Mouse (Mus musculus) adrenal gland, postnatal 0 days (tissue): ENCODE results near the gene Jup. TPM values are rescaled to one million over a fixed set of nuclear protein-coding genes. Genes with fewer than 3 reads are reported as not detected.

ENCODE experiments used
- microRNA-seq: library from miRNA; unstranded; fragments of <30 nt; microRNA quantifications from one replicate; pipeline ENCODE4, GENCODE M21; 2016; ENCODE audit warnings: borderline replicate concordance; ENCODE audit not compliant: insufficient number of aligned reads
- polyA plus RNA-seq: library from polyadenylated mRNA; unstranded; fragments of >200 nt; fragmentation: Nextera tagmentation; extraction: Ambion mirVana; gene quantifications from 2 replicates; pipeline ENCODE4 v1.2.1, GENCODE M21; 2015

Gene Jup
- 48.8 and 57.2 TPM in 2 replicates for polyA plus RNA-seq

GRCm38 (mm10) chr11:100397600-100398389 is at the start of gene Jup:
Gene Jup (minus strand): TSS chr11:100397763.

GRCm38 (mm10) chr11:100441797-100442196 is 44.2 kb upstream of the Jup start, which contains the start of the genes Nt5c3b and Klhl10:
Gene Nt5c3b (minus strand): TSS chr11:100441808.
Gene Klhl10 (plus strand): TSS chr11:100441917.

GRCm38 (mm10) chr11:100414914-100415822 is 17.6 kb upstream of the Jup start, which contains the start of gene Fkbp10:
Gene Fkbp10 (plus strand): TSS chr11:100415697.

GRCm38 (mm10) chr11:100414021-100414913 is 16.7 kb upstream of the Jup start, which contains the start of gene P3h4:
Gene P3h4 (minus strand): TSS chr11:100414836.

GRCm38 (mm10) chr11:100355972-100356818 is 41.4 kb downstream of the Jup start, which contains the start of gene Hap1:
Gene Hap1 (minus strand): TSS chr11:100356128.

GRCm38 (mm10) chr11:100333944-100334457 is 63.6 kb downstream of the Jup start, which contains the start of gene Gast:
Gene Gast (plus strand): TSS chr11:100334407.

GRCm38 (mm10) chr11:100319492-100320171 is 77.9 kb downstream of the Jup start, which contains the start of gene Eif1:
Gene Eif1 (plus strand): TSS chr11:100319885.

Small RNAs within 50 kb of the gene (microRNA-seq; reads per million reads assigned to microRNA genes)
- gene Gm27374 = not detected

Other genes starting within 250 kb of the Jup start
- 37.9 and 40.8 TPM in 2 replicates for gene Krt19, start 249.1 kb downstream of the Jup start, polyA plus RNA-seq
- gene Krt9, start 204.5 kb downstream of the Jup start, polyA plus RNA-seq = 0.08 TPM in 1 of 2 replicates, not detected in the other
- gene Krt14, start 190.2 kb downstream of the Jup start, polyA plus RNA-seq = 9.3 and 9.4 TPM in 2 replicates
- gene Krt16, start 148.9 kb downstream of the Jup start, polyA plus RNA-seq = not detected in 2 replicates
- 0.72 and 0.82 TPM in 2 replicates for gene Krt17, start 136.7 kb downstream of the Jup start, polyA plus RNA-seq
- gene Krt42, start 127.9 kb downstream of the Jup start, polyA plus RNA-seq = not detected in 2 replicates
- 1,336 and 1,597 TPM in 2 replicates for gene Eif1, start 77.9 kb downstream of the Jup start, polyA plus RNA-seq
- gene Gast, start 63.4 kb downstream of the Jup start, polyA plus RNA-seq = 0.72 TPM in 1 of 2 replicates, not detected in the other
- 59.6 and 68.7 TPM in 2 replicates for gene Hap1, start 41.6 kb downstream of the Jup start, polyA plus RNA-seq
- 52.1 and 53.7 TPM in 2 replicates for gene P3h4, start 17.1 kb upstream of the Jup start, polyA plus RNA-seq
- 61.0 and 61.6 TPM in 2 replicates for gene Fkbp10, start 17.9 kb upstream of the Jup start, polyA plus RNA-seq
- gene Nt5c3b, start 44.0 kb upstream of the Jup start, polyA plus RNA-seq = 137 and 142 TPM in 2 replicates
- 0.39 and 0.88 TPM in 2 replicates for gene Klhl10, start 44.2 kb upstream of the Jup start, polyA plus RNA-seq
- gene Klhl11, start 75.0 kb upstream of the Jup start, polyA plus RNA-seq = 3.5 and 5.8 TPM in 2 replicates
- 194 and 398 TPM in 2 replicates for gene Acly, start 130.2 kb upstream of the Jup start, polyA plus RNA-seq
- gene Ttc25, start 147.8 kb upstream of the Jup start, polyA plus RNA-seq = 0.84 and 1.9 TPM in 2 replicates
- gene Cnp, start 177.1 kb upstream of the Jup start, polyA plus RNA-seq = 53.5 and 65.6 TPM in 2 replicates
- gene Nkiras2, start 221.5 kb upstream of the Jup start, polyA plus RNA-seq = 42.2 and 47.3 TPM in 2 replicates
- 99.2 and 155 TPM in 2 replicates for gene Dnajc7, start 222.4 kb upstream of the Jup start, polyA plus RNA-seq